Mouse (Mus musculus) cerebellum, adult 8-10 months (tissue): ENCODE data around the gene Fyb.
A peak's percentile ranks its signal among the peaks of the same experiment; 100 is the strongest.

Experiments used
- DNase-seq: peaks from one replicate; pipeline ENCODE4 v3.0.0; 2022

The Fyb gene

DNA sequence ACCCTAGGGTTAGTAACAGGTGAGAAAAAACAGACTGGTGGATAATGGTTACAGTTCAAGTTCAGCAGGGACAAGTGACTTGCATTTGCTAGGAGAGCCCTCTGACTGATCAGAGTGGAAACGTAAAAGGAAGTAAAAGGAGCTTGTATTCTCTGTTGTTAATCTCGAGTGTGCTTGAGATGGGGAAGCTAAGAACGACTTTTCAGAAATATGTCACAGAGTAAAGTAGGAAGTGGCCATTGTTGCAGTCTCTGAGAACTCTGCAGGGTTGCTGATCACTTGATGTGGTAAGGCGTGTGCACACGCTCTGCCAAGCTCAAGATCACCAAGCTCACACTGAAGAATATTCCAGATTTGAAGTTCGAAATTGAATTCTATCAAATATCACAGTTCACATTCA is 78.7 kb downstream of the Fyb start:
- DNase-seq: no peak

DNA sequence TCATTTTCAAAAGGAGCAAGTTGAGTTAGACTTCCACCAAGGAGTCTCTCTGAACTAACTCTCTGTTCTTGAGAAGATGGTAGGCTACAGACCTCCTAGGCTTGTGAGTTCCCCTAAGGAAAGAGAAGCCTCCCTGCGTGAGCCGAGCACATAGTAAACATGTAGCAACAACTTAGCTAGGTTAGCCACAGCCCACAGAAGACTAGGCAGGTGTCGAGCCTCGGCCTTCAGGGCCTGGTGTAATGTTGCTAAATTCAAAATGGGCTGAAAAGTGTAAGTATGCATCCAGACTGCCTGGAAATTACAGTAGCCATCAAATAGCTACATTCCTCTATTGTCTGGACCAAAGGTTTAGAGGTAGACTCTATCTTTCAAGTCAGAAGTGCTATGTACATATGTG is 79.3 kb downstream of the Fyb start:
- no peak for DNase-seq

DNA sequence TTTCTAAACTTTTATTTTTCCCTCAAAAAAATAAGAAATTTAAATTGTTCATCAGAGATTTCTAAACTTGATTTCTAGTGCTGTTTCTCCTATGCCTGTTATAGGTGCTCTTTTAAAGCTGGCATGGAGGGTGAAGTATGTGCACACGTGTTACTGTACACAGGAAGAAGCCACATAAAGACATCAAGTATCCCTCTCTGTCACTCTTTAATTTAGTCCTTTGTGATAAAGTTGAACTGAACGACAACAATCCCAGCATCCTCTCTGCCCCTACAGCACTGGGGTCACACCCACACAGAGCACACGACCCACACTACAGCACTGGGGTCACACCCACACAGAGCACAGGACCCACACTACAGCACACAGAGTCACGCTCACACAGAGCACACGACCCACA is 88.0 kb downstream of the Fyb start:
- no peak for DNase-seq

DNA sequence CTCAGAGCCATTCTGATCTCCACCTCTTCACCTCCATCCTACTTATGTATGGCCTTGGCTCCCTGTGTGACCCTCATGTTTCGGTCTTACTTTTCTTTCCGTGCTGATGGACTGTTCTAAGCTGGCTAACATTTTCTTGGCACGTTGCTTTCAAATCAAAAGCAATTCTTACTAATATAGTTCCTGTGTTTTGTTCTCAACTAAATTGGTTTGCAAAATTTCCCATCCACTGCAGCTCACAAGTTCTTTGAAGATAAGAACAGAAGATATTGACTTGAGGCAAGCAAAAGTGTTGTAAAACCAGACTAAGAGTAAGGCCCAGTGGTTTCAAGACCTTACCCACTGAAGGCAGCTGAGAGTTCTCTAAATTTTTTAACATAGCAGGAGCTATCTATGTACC is 90.2 kb downstream of the Fyb start:
- DNase-seq: no peak

DNA sequence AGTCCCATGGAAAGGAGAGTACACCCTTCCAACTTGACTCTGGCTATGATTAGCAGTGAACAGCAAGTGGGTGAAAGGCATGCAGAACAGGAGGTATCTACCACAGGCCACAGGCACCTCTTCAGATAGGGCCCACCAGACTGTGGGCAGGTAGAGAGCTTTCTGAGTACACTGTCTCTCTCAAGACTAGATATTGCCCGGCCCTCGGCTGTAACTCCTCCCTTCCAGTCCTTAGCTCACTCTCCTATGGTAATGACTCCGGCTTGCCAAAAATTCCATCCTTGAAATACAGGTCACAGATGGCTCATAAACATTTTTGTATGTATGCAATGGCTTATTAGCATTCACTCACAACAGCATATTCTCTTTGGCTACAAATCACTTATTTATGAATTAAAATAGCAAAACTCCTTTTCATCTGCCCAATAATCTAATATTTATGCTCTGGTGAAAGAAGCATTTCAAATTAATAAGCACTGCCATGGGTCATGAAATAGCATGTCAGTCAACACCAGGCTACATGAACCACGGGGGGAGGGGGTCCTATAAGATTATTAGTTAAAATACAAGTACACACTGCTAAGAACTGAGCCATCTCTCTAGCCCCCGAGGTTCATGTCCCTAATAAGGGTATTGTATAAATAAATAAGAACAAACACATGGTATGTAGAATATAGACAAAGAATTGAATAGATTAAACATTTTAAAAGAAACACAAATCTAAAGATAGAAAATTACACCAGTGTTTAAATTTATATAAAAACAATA is 93.9 kb downstream of the Fyb start:
- DNase-seq: no peak

DNA sequence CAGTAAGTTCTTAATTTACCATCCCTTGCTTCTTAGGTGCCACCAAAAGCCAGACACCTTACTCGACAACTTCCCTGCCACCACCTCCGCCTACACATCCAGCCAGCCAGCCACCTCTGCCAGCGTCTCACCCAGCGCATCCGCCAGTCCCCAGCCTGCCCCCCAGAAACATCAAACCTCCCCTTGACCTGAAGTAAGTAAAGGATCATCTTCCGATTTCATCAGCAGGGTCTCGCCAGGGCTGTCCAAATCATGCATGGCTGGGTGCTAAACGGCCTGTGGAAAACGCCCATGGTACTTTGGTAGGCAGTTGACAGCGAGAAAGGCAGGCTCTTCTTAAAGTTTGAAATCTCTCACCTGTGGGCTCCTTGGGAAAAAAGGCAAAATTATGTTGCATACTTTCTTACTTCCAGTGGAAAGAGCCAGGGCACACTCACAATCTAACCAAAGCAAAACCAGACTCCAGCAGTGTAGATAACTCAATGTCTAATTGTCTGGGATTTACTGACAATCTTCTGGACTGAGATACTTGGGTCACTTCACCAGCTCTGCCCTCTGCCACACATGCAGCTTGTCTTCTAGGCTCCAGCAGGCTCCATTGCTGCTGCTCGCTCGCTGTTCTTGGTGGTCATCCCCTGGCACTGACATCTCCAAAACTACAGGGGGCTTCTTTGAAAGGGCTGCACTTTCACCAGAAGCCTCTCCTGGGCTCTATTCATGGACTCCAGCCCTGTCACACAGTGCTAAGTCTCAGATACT is 97.1 kb downstream of the Fyb start:
- no peak for DNase-seq

DNA sequence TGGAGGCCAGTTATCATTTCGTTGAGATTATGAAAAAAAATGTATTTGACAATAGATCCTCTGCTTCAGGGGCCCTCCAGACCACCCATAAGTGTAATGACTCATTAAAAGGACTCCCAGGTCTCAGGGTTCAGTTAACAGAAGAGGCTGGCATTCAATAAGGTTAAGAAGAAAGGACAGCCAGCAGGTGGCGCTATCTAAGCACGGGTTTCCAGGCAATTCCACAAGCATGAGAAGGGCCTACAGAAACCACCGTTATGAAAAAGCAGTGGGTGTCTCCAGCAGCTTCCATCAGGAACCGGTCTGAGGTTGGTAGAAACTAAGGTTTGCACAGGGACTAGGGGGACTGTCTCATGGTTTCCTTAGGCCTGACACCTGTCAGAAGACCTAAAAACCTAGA is 99.9 kb downstream of the Fyb start:
- DNase-seq: peak; percentile 59

DNA sequence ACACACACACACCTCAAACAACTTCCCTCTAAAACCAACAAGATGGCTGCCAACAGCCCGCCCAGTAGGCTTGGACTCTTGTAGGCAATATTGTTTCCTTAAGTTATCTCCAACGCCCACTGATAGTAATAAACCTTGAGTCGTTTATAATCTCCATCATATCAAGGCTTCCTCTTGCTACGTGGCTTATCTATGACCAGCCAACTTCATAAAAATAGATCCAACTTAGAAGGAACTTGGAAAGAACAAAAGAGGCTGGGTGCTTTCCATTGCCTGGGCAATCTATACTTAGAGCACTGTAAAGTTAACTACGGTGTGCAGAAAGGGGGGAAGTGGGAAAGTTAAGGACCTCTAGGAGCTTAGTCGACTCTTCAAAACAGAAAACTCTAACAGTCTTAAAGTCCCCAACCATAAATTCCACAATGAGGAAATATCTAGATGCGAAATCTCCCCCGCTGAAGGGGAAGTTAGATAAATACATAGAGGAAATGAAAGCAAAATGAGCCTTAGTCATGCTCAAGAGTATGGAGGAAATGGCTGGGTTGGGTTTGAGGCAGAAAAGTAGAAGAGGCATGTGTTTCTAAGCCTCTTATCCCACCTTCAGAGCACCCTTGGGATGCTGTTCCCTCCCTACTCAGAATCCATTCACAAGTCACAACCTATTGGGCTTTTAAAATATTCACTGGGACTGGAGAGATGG is 101.0 kb downstream of the Fyb start:
- DNase-seq: no peak

DNA sequence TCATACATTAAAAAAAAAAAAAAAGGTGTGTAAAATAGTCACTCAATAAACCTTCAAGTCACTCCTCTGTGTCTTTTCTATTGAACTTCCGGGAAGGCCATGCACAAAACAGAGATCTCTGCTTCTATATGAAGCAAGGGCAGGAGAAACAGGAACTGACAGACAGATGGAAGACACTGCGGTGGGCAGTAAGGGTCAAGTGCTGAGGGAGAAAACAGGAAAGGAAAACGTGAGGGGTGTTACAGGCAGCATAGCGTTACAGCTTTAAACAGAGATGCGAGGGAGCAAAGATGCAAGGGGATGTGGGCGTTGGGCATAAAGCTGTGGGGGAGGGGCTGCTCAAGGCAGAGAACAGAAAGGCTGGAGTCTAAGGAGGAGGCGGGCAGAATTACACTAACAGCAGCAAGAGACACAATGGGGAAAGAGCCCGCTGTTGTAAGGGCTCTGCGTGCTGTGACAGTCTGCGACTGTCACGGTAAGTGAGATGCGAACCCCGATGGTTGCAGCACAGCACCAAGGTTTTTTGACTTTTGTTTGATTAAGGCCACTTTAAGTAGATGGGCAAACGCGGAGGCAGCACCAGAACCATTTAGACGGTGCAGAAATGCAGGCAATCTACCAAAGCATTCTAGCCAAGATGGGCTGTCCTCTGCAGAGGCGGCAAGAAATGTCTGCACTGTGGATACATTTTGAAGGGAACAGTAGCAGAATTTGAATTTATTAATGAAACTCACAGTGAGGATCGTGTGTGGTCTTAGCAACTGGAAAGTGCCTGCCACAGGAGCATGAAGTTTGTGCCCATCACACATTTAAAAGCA is 101.9 kb downstream of the Fyb start:
- DNase-seq: no peak

DNA sequence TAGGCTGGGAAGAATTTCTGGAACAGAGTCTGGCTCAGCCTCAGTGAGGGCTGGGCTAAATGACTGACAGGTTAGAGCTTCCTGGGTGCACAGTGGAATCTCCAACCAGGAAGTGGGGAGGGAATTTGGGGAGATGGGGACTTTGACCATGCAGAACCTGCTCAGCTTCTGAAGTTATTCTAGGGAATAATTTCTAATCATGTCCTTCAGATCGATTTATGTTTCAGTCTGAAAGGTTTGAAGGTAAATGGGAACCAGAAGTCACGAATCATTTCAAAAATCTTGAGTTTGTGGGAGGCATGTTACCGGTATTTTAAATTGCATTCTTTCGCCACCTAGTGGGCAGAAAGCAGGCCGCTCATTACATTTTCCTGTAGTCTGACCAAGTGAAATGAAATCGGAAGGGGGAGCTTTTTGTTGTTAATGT is 103.0 kb downstream of the Fyb start:
- DNase-seq: peak; percentile 16

DNA sequence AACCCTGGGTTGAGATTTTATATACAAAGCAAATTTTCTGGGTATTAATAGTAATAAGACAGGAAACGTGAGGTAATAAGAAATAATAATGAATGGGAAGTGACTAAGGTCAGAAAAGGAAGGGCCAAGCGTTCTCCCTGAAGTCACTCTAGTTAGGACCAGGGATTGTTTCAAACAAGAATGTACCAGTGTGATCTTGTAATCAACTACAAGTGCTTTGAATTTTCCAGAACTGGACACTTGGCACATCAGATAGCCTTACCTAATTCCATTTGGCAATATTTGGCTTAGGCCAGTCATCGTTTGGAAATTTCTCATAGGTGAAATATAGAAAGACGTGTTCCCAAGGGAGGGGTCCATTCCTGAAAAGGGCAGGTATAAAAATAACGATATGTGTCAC is 103.5 kb downstream of the Fyb start:
- no peak for DNase-seq

DNA sequence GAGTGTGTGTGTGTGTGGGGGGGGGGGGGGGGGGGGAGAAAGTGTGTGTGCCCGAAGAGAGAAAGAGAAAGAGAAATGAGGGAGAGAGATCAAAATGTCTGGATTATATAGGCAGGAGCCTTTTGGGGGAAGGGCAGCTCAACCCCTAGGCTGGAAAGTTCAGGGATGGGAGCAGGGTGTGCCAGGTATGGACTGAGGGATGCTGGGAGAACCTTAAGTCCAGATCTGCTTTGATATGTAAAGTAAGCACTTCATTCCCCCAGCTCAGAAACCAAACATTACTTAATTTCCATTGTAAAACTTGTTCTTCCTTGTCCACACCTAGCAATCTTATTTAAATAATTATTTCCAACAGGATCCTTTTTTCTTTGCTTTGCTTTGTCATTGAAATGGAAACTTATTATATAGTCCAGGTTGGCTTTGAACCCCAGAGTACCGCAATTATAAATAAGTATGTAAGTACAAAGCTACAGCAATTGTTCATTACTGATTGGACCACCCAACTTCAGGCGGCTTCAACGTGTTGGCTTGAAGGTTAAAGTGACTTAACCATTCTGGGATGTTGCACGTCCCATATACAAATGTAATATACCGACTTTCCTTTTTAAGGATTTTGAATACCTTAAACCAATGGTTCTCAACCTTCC is 105.9 kb downstream of the Fyb start:
- DNase-seq: no peak

DNA sequence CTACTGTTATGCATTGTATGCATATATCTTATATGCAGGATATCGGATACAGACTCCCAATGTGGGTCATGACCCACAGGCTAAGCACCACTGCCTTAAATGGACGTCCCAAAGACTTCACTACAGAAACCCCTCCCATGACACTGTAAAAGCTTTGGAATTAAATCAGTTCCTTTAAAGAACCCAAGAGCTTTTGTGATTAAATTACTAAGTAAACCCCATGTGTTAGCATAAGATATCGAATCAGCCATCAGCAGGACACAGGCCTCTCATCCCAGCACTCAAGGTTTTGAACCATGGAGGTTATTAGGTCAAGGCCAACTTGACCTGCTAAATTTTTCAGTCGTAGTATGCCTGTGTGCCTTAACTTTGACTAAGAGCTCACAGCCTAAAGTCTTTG is 106.5 kb downstream of the Fyb start:
- DNase-seq: no peak

DNA sequence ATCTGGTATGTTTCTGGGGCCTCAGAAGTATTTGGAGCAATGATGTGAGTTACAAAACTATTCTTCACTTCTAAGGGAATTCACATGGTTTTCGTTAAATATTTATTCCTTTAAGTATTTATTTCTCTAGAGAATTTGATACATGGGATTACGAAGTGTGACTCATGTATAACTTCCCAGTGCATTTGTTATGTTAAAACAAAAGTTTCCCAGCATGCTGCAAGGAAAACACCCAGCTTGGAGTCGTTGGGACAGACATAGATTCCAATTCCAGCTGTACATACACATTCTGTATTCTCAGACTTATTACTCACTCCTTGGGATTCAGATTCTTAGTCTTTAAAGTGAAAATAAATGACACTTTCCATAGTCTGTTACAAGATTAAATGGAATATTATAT is 112.8 kb downstream of the Fyb start:
- DNase-seq: no peak

DNA sequence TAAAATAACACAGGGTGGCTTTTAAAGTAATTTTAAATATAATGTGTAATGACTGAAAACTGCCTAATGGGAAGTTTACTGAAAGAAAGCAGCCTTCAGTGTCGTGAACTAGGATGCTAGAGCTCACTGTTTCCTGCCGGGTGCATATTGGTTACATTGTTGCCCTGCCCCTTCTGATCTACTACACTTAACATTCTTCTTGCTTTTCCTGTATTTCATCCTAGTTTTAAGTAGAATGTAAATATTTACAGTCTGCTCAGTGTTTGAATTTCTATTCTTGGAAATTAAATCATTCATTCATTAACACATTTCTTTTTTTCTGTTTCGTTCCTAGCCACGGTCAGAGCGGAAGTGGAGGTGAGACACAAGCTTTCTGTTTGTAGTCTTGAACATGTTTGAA is 119.6 kb downstream of the Fyb start:
- no peak for DNase-seq

DNA sequence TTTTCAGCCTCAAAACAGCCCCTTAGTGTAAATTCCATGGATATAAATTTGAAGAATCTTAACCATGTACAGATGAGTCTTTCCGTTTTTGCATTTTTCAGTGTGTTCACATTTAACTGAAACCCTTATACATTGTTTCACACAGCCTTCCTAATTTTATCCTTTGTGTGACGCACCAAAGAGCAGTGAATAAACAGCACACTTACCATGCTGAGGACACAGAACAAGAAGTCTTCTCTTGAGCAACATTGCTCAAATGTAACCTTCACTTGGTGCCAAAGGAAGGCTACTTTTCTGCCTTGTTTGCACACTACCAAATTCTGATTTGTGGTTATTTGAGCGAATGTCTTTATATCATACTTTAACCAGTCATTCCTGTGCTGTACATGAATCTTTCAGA is 122.8 kb downstream of the Fyb start:
- DNase-seq: no peak

DNA sequence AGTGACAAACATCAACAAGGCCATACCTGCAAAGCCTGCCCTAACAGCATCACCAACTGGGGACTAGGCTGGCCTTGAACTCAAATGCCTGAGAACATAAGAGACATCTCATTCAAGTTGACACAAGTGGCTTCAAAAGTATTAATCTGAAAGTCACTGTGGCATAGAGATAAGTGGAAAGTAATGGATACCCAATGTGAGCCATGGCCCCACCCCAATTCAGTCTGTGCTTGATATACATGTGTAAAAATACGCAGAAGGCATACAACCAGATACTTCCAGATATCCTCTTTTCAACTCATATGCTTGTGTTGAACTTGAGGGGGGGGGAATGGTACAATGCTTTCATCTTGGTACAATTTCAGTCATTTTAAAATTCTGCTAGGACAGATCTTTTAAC is 124.4 kb downstream of the Fyb start:
- no peak for DNase-seq

DNA sequence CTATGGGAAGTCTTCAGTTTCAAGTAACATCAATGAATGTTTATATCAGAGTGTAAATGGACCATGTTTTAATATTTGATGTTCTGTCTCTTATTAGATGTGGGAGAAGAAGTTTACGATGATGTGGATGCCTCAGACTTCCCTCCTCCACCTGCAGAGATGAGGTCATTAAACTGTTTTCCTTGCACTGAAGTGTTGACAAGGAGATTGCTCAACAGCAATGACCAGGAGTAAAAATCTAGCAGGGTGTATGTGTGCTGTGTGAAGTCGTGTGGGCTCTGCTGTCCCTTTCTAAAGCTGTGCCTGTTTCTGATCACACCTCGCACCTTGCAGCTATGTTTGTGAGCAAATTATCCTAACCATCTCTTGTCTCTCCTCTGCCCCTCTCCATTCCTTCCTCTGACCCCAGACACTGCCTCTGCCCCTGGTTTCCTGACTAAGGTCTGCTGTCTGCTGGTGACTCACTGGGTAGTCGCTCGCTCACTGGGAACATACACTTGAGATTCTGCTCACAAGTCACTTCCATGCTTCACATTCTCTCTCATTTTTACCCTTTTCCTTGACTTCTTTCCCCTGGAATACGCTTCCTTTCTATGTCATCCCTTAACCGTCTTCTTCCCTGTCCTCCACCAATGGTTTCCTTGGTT is 126.2 kb downstream of the Fyb start:
- no peak for DNase-seq

DNA sequence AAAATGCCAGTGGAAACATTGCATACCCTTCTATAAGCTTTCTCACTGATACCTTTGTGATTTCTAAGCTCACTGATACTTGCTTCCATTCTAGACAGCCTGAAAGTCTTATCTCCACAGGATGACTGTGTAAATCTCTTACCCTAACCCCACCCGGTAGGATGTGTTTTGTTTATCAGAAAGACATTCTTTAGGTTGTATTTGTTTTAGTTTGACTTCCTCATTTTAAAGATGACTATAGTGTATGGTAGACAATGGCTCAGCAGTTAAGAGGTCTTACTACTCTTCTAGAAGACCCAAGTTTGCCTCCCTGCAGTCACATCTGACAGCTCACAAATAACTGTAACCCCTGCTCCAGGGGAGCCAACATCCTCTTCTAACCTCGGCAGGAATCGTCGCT is 130.4 kb downstream of the Fyb start:
- DNase-seq: no peak

DNA sequence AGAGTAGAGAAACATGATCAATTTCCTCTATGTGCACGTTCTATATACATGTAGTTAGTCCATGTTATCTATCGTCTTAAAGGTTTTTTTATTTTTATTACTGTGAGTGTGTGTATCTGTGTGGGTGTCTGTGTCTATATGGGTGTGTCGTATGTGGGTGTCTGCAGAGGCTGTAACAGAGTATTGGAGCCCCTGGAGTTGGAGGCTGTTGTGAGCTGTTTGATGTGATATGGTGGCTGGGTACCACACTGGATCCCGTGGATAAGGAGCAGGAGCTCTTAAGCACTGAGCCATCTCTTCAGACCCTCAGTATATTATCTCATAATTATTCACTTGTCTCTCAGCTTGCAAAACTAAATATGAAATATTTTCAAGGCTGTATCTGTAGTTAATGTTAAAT is 135.4 kb downstream of the Fyb start:
- no peak for DNase-seq

DNA sequence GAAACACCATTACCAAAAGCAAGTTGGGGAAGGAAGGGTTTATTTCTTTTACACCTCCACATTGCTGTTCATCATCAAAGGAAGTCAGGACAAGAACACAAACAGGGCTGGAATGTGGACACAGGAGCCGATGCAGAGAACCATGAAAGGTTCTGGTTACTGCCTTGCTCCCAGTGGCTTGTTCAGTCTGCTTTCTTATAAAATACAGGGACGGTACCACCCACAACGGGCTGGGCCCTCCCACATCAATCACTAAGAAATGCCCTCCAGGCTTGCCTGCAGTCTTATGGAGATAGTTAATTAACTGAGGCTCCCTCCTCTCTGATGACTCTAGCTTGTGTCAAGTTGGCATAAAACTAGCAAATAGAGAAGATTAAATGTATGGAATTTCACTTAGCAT is 139.3 kb downstream of the Fyb start:
- no peak for DNase-seq

DNA sequence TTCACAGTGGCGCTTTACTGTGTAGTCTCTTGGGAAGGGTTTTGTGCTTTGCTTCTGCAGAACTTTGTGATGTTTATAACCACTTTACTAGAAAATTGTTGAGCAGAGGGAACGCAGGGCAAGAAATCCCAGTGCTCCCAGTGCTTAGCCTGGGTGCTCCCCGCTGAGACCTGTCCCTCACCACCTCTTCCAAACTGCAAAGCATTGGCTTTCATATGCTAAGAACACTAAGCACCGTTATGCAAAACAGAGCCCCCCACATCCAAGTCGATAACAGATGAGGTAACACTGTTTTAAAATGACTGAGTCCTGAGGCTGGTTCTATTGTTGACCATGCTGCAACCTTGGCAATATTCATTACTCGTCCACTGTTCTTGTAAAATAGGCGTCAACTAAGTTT is 141.3 kb downstream of the Fyb start:
- DNase-seq: no peak
